Mouse (Mus musculus): ENCODE measurements around the gene Ccnjl. TPM values are rescaled to one million over a fixed set of nuclear protein-coding genes. Genes with fewer than 3 reads are reported as not detected.

Ccnjl gene
- total RNA-seq, 2 experiments from 2014 or later = 4.4 to 5.2 TPM

Other genes with a start within 250 kb of the Ccnjl start
- gene Pttg1, start 102.5 kb upstream of the Ccnjl start, total RNA-seq (2021) = 10 to 100 TPM; 19.1 to 20.0 TPM
- 10 to 100 TPM; 42.2 to 48.7 TPM for gene Slu7, start 95.0 kb upstream of the Ccnjl start, total RNA-seq (2021)
- gene C1qtnf2, start 54.5 kb upstream of the Ccnjl start, total RNA-seq (2021) = 1 to 10 TPM; 5.3 to 6.5 TPM
- gene 4933415A04Rik, start 58.3 kb downstream of the Ccnjl start, total RNA-seq (2021) = 1 to 10 TPM; 1.6 TPM
- gene Fabp6, start 72.8 kb downstream of the Ccnjl start, total RNA-seq (2021) = not detected
- gene Pwwp2a, start 153.2 kb downstream of the Ccnjl start, total RNA-seq (2021) = 10 to 100 TPM; 59.1 to 59.3 TPM
- gene Ttc1, start 219.2 kb downstream of the Ccnjl start, total RNA-seq (2021) = 10 to 100 TPM; 51.5 to 53.3 TPM